Mouse (Mus musculus) midbrain, embryonic 10.5 days (tissue): Measurements from ENCODE around the gene Cyp2a5. TPM values are rescaled to one million over a fixed set of nuclear protein-coding genes. Genes with fewer than 3 reads are reported as not detected.
"Not testable (repeated sequence)": the region's sequence is repeated elsewhere in the genome, so short reads cannot be mapped to it uniquely, and the experiment has no call there.

ENCODE experiments used
- DNase-seq: peaks from one replicate; pipeline ENCODE4 v3.0.0-alpha.2; 2017; ENCODE audit warnings: low spot score
- H3K27ac ChIP-seq: fragments of 300-500 bp; sonication (generic); replicated peaks from 2 replicates; pipeline ENCODE4 v1.5.1; 2016; ENCODE audit warnings: mild to moderate bottlenecking
- H3K27me3 ChIP-seq: fragments of 300-500 bp; sonication (generic); 2 replicates; pipeline ENCODE4 v1.6.1; 2016; ENCODE audit warnings: low read depth, mild to moderate bottlenecking; ENCODE audit not compliant: poor library complexity, severe bottlenecking
- H3K36me3 ChIP-seq: fragments of 300-500 bp; sonication (generic); 2 replicates; pipeline ENCODE4 v1.6.1; 2016; ENCODE audit warnings: mild to moderate bottlenecking, moderate library complexity
- H3K4me1 ChIP-seq: fragments of 300-500 bp; sonication (generic); 2 replicates; pipeline ENCODE4 v1.6.1; 2016
- H3K4me3 ChIP-seq: fragments of 300-500 bp; sonication (generic); 2 replicates; pipeline ENCODE4 v1.5.1; 2016; ENCODE audit warnings: mild to moderate bottlenecking, moderate library complexity
- H3K9me3 ChIP-seq: fragments of 300-500 bp; sonication (generic); replicated peaks from 2 replicates; pipeline ENCODE4 v1.6.1; 2016; ENCODE audit warnings: mild to moderate bottlenecking
- WGBS: fragments of 180-500 bp; shearing (Covaris S2); methylation state at CpG from one replicate; pipeline ENCODE4 v1.1.7; 2016; 5-methylcytosine and 5-hydroxymethylcytosine counted together
- polyA plus RNA-seq: library from polyadenylated mRNA; unstranded; fragments of >200 nt; fragmentation: Nextera tagmentation; extraction: Ambion mirVana; gene quantifications from 2 replicates; pipeline ENCODE4 v1.2.1, GENCODE M21; 2016

Cyp2a5 gene
- polyA plus RNA-seq, result 0.17 TPM in 1 of 2 replicates, not detected in the other

GRCm38 (mm10) chr7:26835059-26835458, at the start of gene Cyp2a5:
TSS of gene Cyp2a5 (plus strand) at chr7:26835305.
- H3K4me3 ChIP-seq, H3K27ac ChIP-seq, H3K27me3 ChIP-seq, H3K36me3 ChIP-seq, H3K4me1 ChIP-seq, DNase-seq, H3K9me3 ChIP-seq: not testable (repeated sequence)
- 79% methylated on average over 3 of the region's 3 CpGs for WGBS

GRCm38 (mm10) chr7:26786013-26786412, 49.1 kb upstream of the Cyp2a5 start:
- not testable (repeated sequence) for H3K36me3 ChIP-seq, H3K9me3 ChIP-seq, H3K4me3 ChIP-seq, H3K27me3 ChIP-seq, H3K27ac ChIP-seq, DNase-seq
- H3K4me1 ChIP-seq, result peaks cover 11% of the 10 kb centered on the region
- WGBS, result 68% methylated on average over 1 of the region's 1 CpGs

- no peak overlapping the region for H3K27ac ChIP-seq
- H3K27me3 ChIP-seq, result no peaks in the 10 kb centered on the region
- no peak for DNase-seq
- H3K36me3 ChIP-seq, result no peaks in the 10 kb centered on the region
- no peak overlapping the region for H3K4me3 ChIP-seq
- H3K4me1 ChIP-seq, result no peaks in the 10 kb centered on the region
- H3K9me3 ChIP-seq, result no peaks in the 10 kb centered on the region
- WGBS, result 87% methylated on average over 6 of the region's 6 CpGs
Measured at GRCm38 (mm10) chr7:26789984-26790383, 45.1 kb upstream of the Cyp2a5 start.

GRCm38 (mm10) chr7:26800104-26800503, 35.0 kb upstream of the Cyp2a5 start:
- Histone ChIP-seq H3K36me3 (no peaks in the 10 kb centered on the region), H3K27me3 (no peaks in the 10 kb centered on the region), H3K4me1 (no peaks in the 10 kb centered on the region), H3K27ac (no peak overlapping the region), H3K4me3 (no peak overlapping the region), H3K9me3 (no peaks in the 10 kb centered on the region)
- DNase-seq, result no peak

- Histone ChIP-seq H3K9me3 (no peaks in the 10 kb centered on the region), H3K27ac (no peak overlapping the region), H3K4me3 (no peak overlapping the region), H3K27me3 (no peaks in the 10 kb centered on the region), H3K36me3 (no peaks in the 10 kb centered on the region), H3K4me1 (no peaks in the 10 kb centered on the region)
- 93% methylated on average over 1 of the region's 1 CpGs for WGBS
- DNase-seq, result no peak
Measured at GRCm38 (mm10) chr7:26800996-26801395, 34.1 kb upstream of the Cyp2a5 start.

GRCm38 (mm10) chr7:26808592-26808991, 26.5 kb upstream of the Cyp2a5 start, which contains the start of gene Cyp2g1:
TSS of gene Cyp2g1 (plus strand) at chr7:26808892.
- no peak within 1 kb of the TSS for H3K4me3 ChIP-seq
- no peak within 1 kb of the TSS for H3K27ac ChIP-seq
- no peaks in the 10 kb centered on the region for H3K36me3 ChIP-seq
- H3K4me1 ChIP-seq, result no peaks in the 10 kb centered on the region
- H3K9me3 ChIP-seq, result no peaks in the 10 kb centered on the region
- WGBS, result 96% methylated on average over 2 of the region's 2 CpGs
- no peaks in the 10 kb centered on the region for H3K27me3 ChIP-seq
- DNase-seq, result no peak

GRCm38 (mm10) chr7:26831556-26832292, 3.4 kb upstream of the Cyp2a5 start:
- H3K27me3 ChIP-seq, result not testable (repeated sequence)
- 85% methylated on average over 9 of the region's 9 CpGs for WGBS

GRCm38 (mm10) chr7:26832668-26833067, 2.4 kb upstream of the Cyp2a5 start:
- not testable (repeated sequence) for H3K4me1 ChIP-seq, H3K27ac ChIP-seq, H3K27me3 ChIP-seq, H3K9me3 ChIP-seq, DNase-seq, H3K36me3 ChIP-seq, H3K4me3 ChIP-seq
- WGBS, result 82% methylated on average over 7 of the region's 7 CpGs

More at GRCm38 (mm10) chr7:26831556-26832292, 3.4 kb upstream of the Cyp2a5 start:
- H3K36me3 ChIP-seq, H3K9me3 ChIP-seq, H3K4me3 ChIP-seq, H3K4me1 ChIP-seq, H3K27ac ChIP-seq, DNase-seq: not testable (repeated sequence)

- DNase-seq, H3K27me3 ChIP-seq, H3K36me3 ChIP-seq, H3K4me1 ChIP-seq, H3K4me3 ChIP-seq, H3K9me3 ChIP-seq, H3K27ac ChIP-seq: not testable (repeated sequence)
- 83% methylated on average over 2 of the region's 2 CpGs for WGBS
Measured at GRCm38 (mm10) chr7:26843400-26843799, 8.3 kb downstream of the Cyp2a5 start.

- not testable (repeated sequence) for H3K9me3 ChIP-seq, H3K4me3 ChIP-seq, H3K27me3 ChIP-seq, H3K36me3 ChIP-seq, H3K4me1 ChIP-seq, DNase-seq, H3K27ac ChIP-seq
Measured at GRCm38 (mm10) chr7:26850063-26850462, 15.0 kb downstream of the Cyp2a5 start.

- H3K27me3 ChIP-seq, H3K27ac ChIP-seq, DNase-seq, H3K4me3 ChIP-seq, H3K36me3 ChIP-seq, H3K4me1 ChIP-seq: not testable (repeated sequence)
- peaks cover 17% of the 10 kb centered on the region for H3K9me3 ChIP-seq
Measured at GRCm38 (mm10) chr7:26878581-26878980, 43.5 kb downstream of the Cyp2a5 start.

GRCm38 (mm10) chr7:26880600-26880999, 45.5 kb downstream of the Cyp2a5 start:
- not testable (repeated sequence) for H3K9me3 ChIP-seq, H3K4me1 ChIP-seq, H3K27ac ChIP-seq, DNase-seq, H3K4me3 ChIP-seq, H3K36me3 ChIP-seq, H3K27me3 ChIP-seq
- WGBS, result 89% methylated on average over 3 of the region's 3 CpGs
